In genomic region chr16:84778431-84778830, GRCm38 (mm10) we compare ENCODE assay signal across 20 mouse cellular contexts. TPM values are rescaled to one million over a fixed set of nuclear protein-coding genes. Genes with fewer than 3 reads are reported as not detected.
"Had no signal": no experiment of that assay in that cellular context is flagged by ENCODE, and none has a peak within 500 bp of the region (broad histone marks: within the 10 kb centered on the region; RNA-seq: fewer than 3 reads in every experiment).

No protein-coding gene starts in this region.

- H3K27ac ChIP-seq: layer of hippocampus, adult 2 months; liver, embryonic 13.5 days; midbrain, embryonic 12.5 days; midbrain, embryonic 15.5 days; neural tube, embryonic 13.5 days had no signal

- H3K36me3 ChIP-seq: liver, embryonic 13.5 days; midbrain, embryonic 15.5 days had no signal

- H3K27me3 ChIP-seq: midbrain, embryonic 12.5 days; midbrain, embryonic 15.5 days; neural tube, embryonic 13.5 days had no signal

- H3K4me1 ChIP-seq: liver, embryonic 13.5 days had no signal

- ATAC-seq: midbrain, embryonic 15.5 days had no signal

- H3K9ac ChIP-seq: liver, embryonic 13.5 days; midbrain, embryonic 12.5 days; midbrain, embryonic 15.5 days; neural tube, embryonic 13.5 days had no signal

- H3K4me3 ChIP-seq: layer of hippocampus, adult 2 months; liver, embryonic 13.5 days; midbrain, embryonic 12.5 days; midbrain, embryonic 15.5 days; myocyte; neural tube, embryonic 13.5 days had no signal

- H3K9me3 ChIP-seq: liver, embryonic 13.5 days; midbrain, embryonic 15.5 days; neural tube, embryonic 13.5 days had no signal

- DNase-seq: kidney, adult 18-20 months; kidney, adult 9 months; kidney, postnatal 14 days; kidney, postnatal 4 days; layer of hippocampus, adult 9-11 months; liver, embryonic 13.5 days; lung, adult 2 months; lung, postnatal 14 days; lung, postnatal 4 days; thymus, adult 2 months; thymus, postnatal 14 days; thymus, postnatal 4 days had no signal

RNA-seq across cellular contexts. Expression of gene Jam2, which starts 4.5 kb away (rescaled TPM):
- total RNA-seq: megakaryocyte progenitor cell, adult 5-6 weeks; monocyte, adult 5-6 weeks; neutrophil, adult 5-6 weeks had no signal
